Mouse (Mus musculus): ENCODE measurements around the gene Mum1.
"Not testable (repeated sequence)": the region's sequence is repeated elsewhere in the genome, so short reads cannot be mapped to it uniquely, and the experiment has no call there.

Gene Mum1

DNA sequence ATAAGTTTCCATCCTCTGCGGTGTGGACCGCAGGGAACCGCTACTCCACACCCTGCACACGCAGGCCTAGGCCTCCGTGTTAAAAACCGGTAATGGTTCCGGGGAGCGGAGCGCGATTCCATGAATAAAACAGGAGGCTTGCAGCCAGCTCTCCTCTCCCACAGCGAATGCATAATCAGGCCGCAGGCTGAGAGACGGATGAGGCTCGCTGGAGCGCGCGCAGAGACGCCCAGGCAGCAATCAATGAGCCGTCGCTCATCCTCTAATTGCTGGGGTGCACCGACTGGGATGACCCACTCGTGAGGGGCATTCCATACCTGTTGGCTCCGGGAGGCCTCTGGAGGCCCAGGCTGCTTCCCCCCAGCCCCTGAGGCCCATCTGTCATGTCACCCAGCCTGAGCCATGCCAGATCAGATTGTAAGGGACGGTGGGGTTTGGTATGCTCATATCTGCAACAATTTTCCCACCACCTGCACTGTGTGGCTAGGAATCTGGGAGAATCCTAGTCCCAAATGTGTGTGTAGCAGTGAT lies 17.3 kb upstream of the Mum1 start:
- DNase-seq: no peak

DNA sequence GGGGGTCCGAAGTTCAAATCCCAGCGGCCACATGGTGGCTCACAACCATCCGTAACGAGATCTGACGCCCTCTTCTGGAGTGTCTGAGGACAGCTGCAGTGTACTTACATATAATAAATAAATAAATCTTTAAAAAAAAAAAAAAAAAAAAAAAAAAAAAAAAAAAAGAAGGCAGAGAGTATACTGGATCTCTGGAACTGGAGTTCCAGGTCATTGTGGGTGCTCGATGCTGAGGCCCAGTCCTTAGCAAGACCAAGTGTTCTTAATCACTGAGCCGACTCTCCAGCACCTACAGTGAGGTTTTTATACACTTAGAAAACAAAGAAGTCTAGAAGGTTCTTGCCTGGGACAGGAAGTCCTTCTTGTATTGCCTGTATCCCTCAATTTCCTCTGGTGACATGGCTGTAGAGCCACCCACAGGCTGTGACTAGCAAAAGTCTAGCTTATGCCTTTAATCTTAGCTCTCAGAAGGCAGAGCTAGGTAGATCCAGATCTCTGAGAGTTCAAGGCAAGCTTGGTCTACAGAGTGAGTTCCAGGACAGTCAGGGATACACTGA lies 14.6 kb upstream of the Mum1 start:
- DNase-seq: not testable (repeated sequence)

- DNase-seq: no peak
Measured at GRCm38 (mm10) chr10:80215048-80215772, 11.0 kb upstream of the Mum1 start.

- DNase-seq: no peak
Measured at GRCm38 (mm10) chr10:80220676-80221075, 5.6 kb upstream of the Mum1 start.

DNA sequence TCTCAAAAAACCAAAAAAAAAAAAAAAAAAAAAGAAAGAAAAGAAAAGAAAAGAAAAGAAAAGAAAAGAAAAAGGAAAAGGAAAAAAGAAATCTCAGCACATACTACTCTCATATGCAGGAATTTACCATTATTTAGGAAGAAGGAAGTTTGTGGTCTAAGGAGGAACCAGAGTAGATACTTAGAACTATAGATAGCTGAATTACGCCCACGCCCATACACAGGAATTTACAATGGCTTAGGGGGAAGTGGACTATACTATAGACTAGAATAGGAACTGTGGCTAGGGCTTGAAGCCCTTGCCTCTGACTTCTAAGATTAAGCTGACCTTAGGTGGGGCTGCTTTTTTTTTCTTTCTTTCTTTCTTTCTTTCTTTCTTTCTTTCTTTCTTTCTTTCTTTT lies 3.1 kb upstream of the Mum1 start:
- DNase-seq: not testable (repeated sequence)

GRCm38 (mm10) chr10:80226071-80226415 lies 191 bp upstream of the Mum1 start:
- DNase-seq: no peak

- DNase-seq: no peak
Measured at GRCm38 (mm10) chr10:80227166-80227539, 919 bp downstream of the Mum1 start.

GRCm38 (mm10) chr10:80227877-80228775 lies 1.9 kb downstream of the Mum1 start:
- DNase-seq: peak; percentile 46

DNA sequence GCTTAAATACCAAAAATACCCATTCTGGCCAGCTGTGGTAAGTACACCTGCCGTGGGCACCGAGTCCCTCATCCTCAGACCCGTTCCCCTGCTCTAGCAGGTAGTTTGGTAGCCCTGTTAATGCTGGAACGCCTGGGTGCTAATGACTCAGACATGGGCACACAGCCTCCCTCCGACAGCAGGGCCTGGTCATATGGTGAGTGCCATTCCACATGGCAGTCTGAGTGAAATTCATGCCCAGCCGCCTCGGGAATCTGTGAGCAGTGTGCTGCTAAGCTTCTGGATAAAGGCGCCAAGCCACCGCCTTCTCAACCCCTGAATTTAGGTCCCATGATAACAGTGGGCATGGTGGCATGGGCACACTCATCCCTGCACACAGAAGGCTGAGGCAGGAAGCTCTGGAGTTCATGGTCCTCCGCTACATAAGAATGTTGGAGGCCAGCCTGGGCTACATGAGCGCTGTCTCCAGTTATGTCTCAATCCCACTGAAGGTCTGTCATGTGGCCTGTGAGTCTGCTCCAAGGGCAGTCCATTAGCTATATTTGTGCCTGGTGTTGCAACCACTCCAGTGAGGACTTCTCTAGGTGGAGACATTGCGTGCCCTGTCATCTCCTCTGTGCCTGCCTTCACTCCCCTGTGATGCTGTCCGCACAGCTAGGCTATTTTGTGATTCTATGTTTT lies 10.1 kb downstream of the Mum1 start:
- no peak for DNase-seq

DNA sequence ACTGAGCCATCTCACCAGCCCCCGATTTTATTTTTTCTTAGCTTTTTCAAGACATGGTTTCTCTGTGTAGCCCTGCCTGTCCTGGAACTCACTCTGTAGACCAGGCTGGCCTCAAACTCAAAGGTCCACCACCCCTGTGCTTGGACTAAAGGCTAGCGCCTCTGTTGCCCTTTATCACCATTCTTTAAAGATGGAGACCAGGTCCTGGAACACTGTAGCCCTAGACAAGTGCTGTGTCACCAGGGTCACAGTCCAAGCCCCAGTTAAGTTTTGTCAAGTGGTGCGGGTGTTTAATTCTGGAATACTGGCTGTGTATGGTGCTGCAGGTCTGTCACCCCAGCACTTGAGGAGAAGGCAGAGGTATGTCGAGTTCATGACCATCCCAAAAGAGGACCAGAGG lies 10.8 kb downstream of the Mum1 start:
- no peak for DNase-seq

- peak; percentile 38 for DNase-seq
Measured at GRCm38 (mm10) chr10:80238306-80238705, 12.1 kb downstream of the Mum1 start.

- no peak for DNase-seq
Measured at GRCm38 (mm10) chr10:80239791-80240190, 13.6 kb downstream of the Mum1 start.

- DNase-seq: peak; percentile 62
Measured at GRCm38 (mm10) chr10:80242088-80242487, 15.9 kb downstream of the Mum1 start.

- DNase-seq: no peak
Measured at GRCm38 (mm10) chr10:80242607-80243006, 16.4 kb downstream of the Mum1 start.

DNA sequence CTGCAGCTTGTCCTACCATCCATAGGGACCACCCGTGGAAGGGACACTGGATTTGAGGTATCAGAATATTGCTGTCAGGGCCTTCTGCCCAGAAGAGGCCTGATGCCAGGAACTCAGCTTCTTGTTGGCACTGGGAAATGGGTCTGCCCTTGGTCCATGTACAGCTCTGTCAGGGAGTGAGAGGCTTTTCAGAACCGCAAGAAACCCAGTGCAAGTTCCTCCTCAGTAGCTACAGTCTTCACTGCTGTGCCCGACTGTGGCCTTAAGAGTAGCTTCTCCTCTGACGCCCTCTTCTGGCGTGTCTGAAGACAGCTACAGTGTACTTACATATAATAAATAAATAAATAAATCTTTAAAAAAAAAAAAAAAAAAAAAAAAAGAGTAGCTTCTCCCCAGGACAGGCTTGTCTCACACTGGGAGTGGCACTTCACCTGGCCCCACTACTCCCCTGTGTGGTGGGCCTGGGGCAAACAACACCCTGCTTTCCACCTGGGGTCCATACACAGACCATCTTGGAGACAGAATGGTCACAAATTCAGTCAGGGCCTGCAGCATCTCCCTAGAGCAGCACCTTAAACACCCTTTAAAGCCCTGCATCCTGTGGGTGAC lies 18.7 kb downstream of the Mum1 start:
- peak; percentile 75 for DNase-seq

DNA sequence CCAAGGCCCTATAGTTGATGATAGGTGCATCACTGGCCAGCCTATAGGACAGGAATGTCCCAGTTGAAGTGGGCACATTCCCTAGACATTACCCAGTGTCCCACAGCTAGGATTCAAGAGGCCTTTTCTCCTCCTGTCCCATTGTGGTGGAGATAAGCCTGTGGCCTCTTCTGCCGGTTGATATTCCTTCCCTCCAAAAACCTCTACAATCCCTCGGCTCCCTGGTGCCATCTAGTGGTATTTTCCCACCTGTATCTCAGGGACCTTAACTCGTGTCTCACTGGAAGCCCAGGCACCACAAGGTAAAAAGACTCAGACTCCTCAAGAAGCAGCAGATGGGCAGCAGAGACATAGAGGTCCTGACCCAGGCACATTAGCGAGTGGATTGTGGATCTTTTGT lies 19.4 kb downstream of the Mum1 start:
- DNase-seq: peak; percentile 81

GRCm38 (mm10) chr10:80247849-80248248 lies 21.6 kb downstream of the Mum1 start:
- peak; percentile 38 for DNase-seq

- not testable (repeated sequence) for DNase-seq
Measured at GRCm38 (mm10) chr10:80248437-80248836, 22.2 kb downstream of the Mum1 start.

- peak; percentile 95 for DNase-seq
Measured at GRCm38 (mm10) chr10:80248971-80249640, 22.9 kb downstream of the Mum1 start, which contains the start of gene Ndufs7. Gene Ndufs7, plus strand, starts transcription at chr10:80249121.

DNA sequence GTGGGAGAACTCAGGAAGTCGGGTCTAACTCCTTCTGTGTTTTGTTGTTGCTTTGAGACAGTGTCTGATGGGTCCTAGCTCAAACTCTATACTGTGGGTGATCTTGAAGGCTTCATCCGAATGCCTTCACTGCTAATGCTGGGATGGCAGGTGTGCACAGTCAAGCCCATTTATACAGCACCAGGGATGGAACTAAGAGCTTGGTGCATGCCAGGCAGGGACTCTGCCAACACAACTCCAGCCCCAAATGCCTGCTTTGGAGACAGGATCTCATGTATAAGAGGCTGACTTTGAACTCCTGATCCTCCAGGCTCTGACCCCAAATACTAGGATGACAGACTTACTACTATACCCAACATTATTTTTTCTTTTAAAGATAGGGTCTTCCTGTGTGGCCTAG lies 23.8 kb downstream of the Mum1 start:
- DNase-seq: peak; percentile 43

GRCm38 (mm10) chr10:80250573-80250972 lies 24.3 kb downstream of the Mum1 start:
- peak; percentile 26 for DNase-seq

DNA sequence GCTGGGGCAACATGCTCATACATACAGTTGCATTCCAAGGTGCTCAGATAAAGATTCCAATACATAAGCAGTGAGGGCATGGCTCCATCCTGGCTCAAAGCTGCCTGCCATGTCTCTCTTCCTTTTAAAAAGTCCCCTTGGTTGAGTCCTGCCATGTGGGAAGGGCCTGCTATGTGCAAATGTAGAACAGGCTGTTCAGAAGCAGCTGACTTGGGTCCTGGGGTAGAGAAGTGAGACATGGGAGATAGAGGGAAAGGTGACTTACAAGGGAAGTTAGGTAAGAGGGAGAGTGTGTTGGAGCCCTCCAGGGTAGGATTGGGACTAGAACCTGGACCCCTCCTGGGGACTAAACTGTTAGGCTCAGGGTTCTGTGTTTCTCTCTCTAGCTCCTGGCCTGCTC lies 25.8 kb downstream of the Mum1 start:
- no peak for DNase-seq
